In the genomic region with DNA sequence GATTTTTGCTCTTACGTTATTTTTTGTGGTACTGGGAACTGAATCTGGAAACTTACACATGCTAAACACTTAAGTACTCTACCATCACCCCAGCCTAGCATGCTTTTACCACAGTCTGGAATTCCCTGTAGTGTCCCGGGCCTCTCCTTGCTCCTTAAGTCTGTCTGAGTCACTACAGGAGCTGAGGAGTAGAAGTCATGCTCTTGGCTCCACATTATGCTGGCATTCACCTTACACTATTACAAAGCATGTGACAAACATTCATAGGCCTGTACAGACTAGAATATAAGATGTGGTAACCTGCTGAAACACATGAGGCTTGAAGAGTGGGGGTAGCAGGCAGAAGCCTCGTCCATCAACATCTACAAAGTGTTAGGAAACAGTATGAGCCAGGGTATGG, we compare ENCODE assay signal across 17 mouse cellular contexts. TPM values are rescaled to one million over a fixed set of nuclear protein-coding genes. Genes with fewer than 3 reads are reported as not detected.
A peak's percentile ranks its signal among the peaks of the same experiment; 100 is the strongest.
DNase-seq lines count a peak whose midpoint lies in the region; ATAC-seq and TF ChIP-seq lines count a peak whose summit lies in the region.
"Had no signal": no experiment of that assay in that cellular context is flagged by ENCODE, and none has a peak within 500 bp of the region (broad histone marks: within the 10 kb centered on the region; RNA-seq: fewer than 3 reads in every experiment).

No protein-coding gene starts in this region.

- TF ChIP-seq EP300 in lung, postnatal 0 days (IDR thresholded peaks at IDR 0.05): peak; percentile 75
- TF ChIP-seq EP300 in stomach, postnatal 0 days (optimal IDR thresholded peaks at IDR 0.05): no peak

- ATAC-seq in embryonic facial prominence, embryonic 14.5 days (ENCODE audit: low read depth): peak; percentile 49
- peak; percentile 95 for ATAC-seq in lung, postnatal 0 days
- peak; percentile 64 for ATAC-seq in stomach, postnatal 0 days (ENCODE audit: low FRiP score, low TSS enrichment)
- no peak for ATAC-seq in kidney, embryonic 16.5 days (ENCODE audit: low FRiP score, low TSS enrichment)
- ATAC-seq: forebrain, embryonic 14.5 days had no signal

- no peak for TF ChIP-seq POLR2A in lung, adult 2 months (IDR thresholded peaks at IDR 0.05; ENCODE audit: borderline replicate concordance, extremely low read depth, low read depth, low read length)

- 75% methylated on average over 3 of the region's 3 CpGs for WGBS in embryonic facial prominence, embryonic 14.5 days
- 86% methylated on average over 3 of the region's 3 CpGs for WGBS in embryonic facial prominence, embryonic 10.5 days
- WGBS in lung, adult 2 months: 51% methylated on average over 3 of the region's 3 CpGs
- WGBS in lung, postnatal 0 days: 51% methylated on average over 3 of the region's 3 CpGs
- 64% methylated on average over 3 of the region's 3 CpGs for WGBS in stomach, postnatal 0 days
- 79% methylated on average over 3 of the region's 3 CpGs for whole genome bisulfite sequencing in kidney, embryonic 16.5 days

- H3K9ac ChIP-seq in embryonic facial prominence, embryonic 14.5 days (ENCODE audit: low read depth, low read length): no peak overlapping the region
- H3K9ac ChIP-seq in lung, postnatal 0 days (replicated peaks; ENCODE audit: low read depth): no peak overlapping the region
- no peak overlapping the region for H3K9ac ChIP-seq in stomach, postnatal 0 days (ENCODE audit: low read length)
- H3K9ac ChIP-seq in kidney, embryonic 16.5 days (replicated peaks; ENCODE audit: low read length): no peak overlapping the region
- H3K9ac ChIP-seq: embryonic facial prominence, embryonic 12.5 days; liver, embryonic 15.5 days; neural tube, embryonic 12.5 days had no signal

- peaks cover 6% of the 10 kb centered on the region; the same call in 1 of the 2 replicates for H3K36me3 ChIP-seq in embryonic facial prominence, embryonic 14.5 days (ENCODE audit: control insufficient read depth, insufficient read depth, low read length)
- peaks cover 21% of the 10 kb centered on the region for H3K36me3 ChIP-seq in embryonic facial prominence, embryonic 10.5 days (replicated peaks)
- H3K36me3 ChIP-seq in lung, postnatal 0 days (ENCODE audit: insufficient read depth, low read length): no peaks in the 10 kb centered on the region
- H3K36me3 ChIP-seq in stomach, postnatal 0 days (ENCODE audit: control insufficient read depth, insufficient read depth, low read length): no peaks in the 10 kb centered on the region
- no peaks in the 10 kb centered on the region for H3K36me3 ChIP-seq in kidney, embryonic 16.5 days (ENCODE audit: insufficient read depth, low read length)
- H3K36me3 ChIP-seq: embryonic facial prominence, embryonic 12.5 days; liver, embryonic 15.5 days; neural tube, embryonic 12.5 days had no signal

- TF ChIP-seq CTCF in lung, adult 2 months (IDR thresholded peaks at IDR 0.05; ENCODE audit: insufficient read depth, low read length): no peak
- no peak for TF ChIP-seq CTCF in lung, postnatal 0 days (IDR thresholded peaks at IDR 0.05)
- TF ChIP-seq CTCF in stomach, postnatal 0 days (IDR thresholded peaks at IDR 0.05; ENCODE audit: low read depth): no peak

- H3K27ac ChIP-seq in embryonic facial prominence, embryonic 14.5 days (replicated peaks; ENCODE audit: low read depth, low read length): no peak overlapping the region; the same call in 1 of the 2 replicates
- no peak overlapping the region for H3K27ac ChIP-seq in embryonic facial prominence, embryonic 10.5 days (replicated peaks)
- peak overlapping the region; percentile 28 for H3K27ac ChIP-seq in lung, postnatal 0 days (ENCODE audit: low read length)
- peak overlapping the region; percentile 88 for H3K27ac ChIP-seq in stomach, postnatal 0 days (replicated peaks)
- no peak overlapping the region for H3K27ac ChIP-seq in kidney, embryonic 16.5 days (ENCODE audit: low read length)
- H3K27ac ChIP-seq: embryonic facial prominence, embryonic 12.5 days; liver, embryonic 15.5 days; neural tube, embryonic 12.5 days had no signal

- H3K4me2 ChIP-seq in embryonic facial prominence, embryonic 14.5 days (ENCODE audit: low read depth, low read length): no peak overlapping the region
- H3K4me2 ChIP-seq in lung, postnatal 0 days (replicated peaks; ENCODE audit: low read depth, low read length): no peak overlapping the region
- no peak overlapping the region for H3K4me2 ChIP-seq in stomach, postnatal 0 days (replicated peaks; ENCODE audit: low read depth)
- H3K4me2 ChIP-seq in kidney, embryonic 16.5 days (replicated peaks; ENCODE audit: low read depth, low read length): no peak overlapping the region
- H3K4me2 ChIP-seq: embryonic facial prominence, embryonic 12.5 days; liver, embryonic 15.5 days; neural tube, embryonic 12.5 days had no signal

- no peaks in the 10 kb centered on the region for H3K27me3 ChIP-seq in embryonic facial prominence, embryonic 14.5 days (replicated peaks; ENCODE audit: control insufficient read depth, insufficient read depth, low read length)
- no peaks in the 10 kb centered on the region for H3K27me3 ChIP-seq in embryonic facial prominence, embryonic 10.5 days (replicated peaks; ENCODE audit: low read depth, poor library complexity, severe bottlenecking)
- H3K27me3 ChIP-seq in lung, postnatal 0 days (replicated peaks; ENCODE audit: insufficient read depth, low read length): no peaks in the 10 kb centered on the region
- H3K27me3 ChIP-seq in stomach, postnatal 0 days (ENCODE audit: control insufficient read depth, insufficient read depth, low read length): no peaks in the 10 kb centered on the region
- no peaks in the 10 kb centered on the region for H3K27me3 ChIP-seq in kidney, embryonic 16.5 days (ENCODE audit: insufficient read depth, low read length)
- H3K27me3 ChIP-seq: embryonic facial prominence, embryonic 12.5 days; liver, embryonic 15.5 days; megakaryocyte, embryonic 14.5 days; neural tube, embryonic 12.5 days had no signal

- no peak overlapping the region for H3K4me3 ChIP-seq in embryonic facial prominence, embryonic 14.5 days (ENCODE audit: low read depth, low read length)
- no peak overlapping the region for H3K4me3 ChIP-seq in embryonic facial prominence, embryonic 10.5 days
- no peak overlapping the region for H3K4me3 ChIP-seq in lung, adult 2 months (replicated peaks; ENCODE audit: extremely low read depth, low read depth, low read length)
- no peak overlapping the region for H3K4me3 ChIP-seq in lung, postnatal 0 days (ENCODE audit: low read depth, low read length)
- H3K4me3 ChIP-seq in stomach, postnatal 0 days (ENCODE audit: low read depth, low read length): no peak overlapping the region
- no peak overlapping the region for H3K4me3 ChIP-seq in kidney, embryonic 16.5 days (ENCODE audit: low read length)
- H3K4me3 ChIP-seq: embryonic facial prominence, embryonic 12.5 days; liver, embryonic 15.5 days; megakaryocyte, embryonic 14.5 days; neural tube, embryonic 12.5 days had no signal

- no peaks in the 10 kb centered on the region for H3K9me3 ChIP-seq in embryonic facial prominence, embryonic 14.5 days (ENCODE audit: control insufficient read depth, low read length)
- no peaks in the 10 kb centered on the region for H3K9me3 ChIP-seq in embryonic facial prominence, embryonic 10.5 days
- H3K9me3 ChIP-seq in lung, postnatal 0 days (ENCODE audit: low read length): no peaks in the 10 kb centered on the region
- H3K9me3 ChIP-seq in stomach, postnatal 0 days (ENCODE audit: control insufficient read depth, low read length): no peaks in the 10 kb centered on the region
- H3K9me3 ChIP-seq in kidney, embryonic 16.5 days (ENCODE audit: low read length): no peaks in the 10 kb centered on the region
- H3K9me3 ChIP-seq: embryonic facial prominence, embryonic 12.5 days; liver, embryonic 15.5 days; megakaryocyte, embryonic 14.5 days; neural tube, embryonic 12.5 days had no signal

- peaks cover 15% of the 10 kb centered on the region; the same call in 1 of the 2 replicates for H3K4me1 ChIP-seq in embryonic facial prominence, embryonic 14.5 days (ENCODE audit: control insufficient read depth, insufficient read depth, low read length)
- peaks cover 21% of the 10 kb centered on the region for H3K4me1 ChIP-seq in embryonic facial prominence, embryonic 10.5 days
- H3K4me1 ChIP-seq in lung, adult 2 months (ENCODE audit: control insufficient read depth, insufficient read depth, low read length): peaks cover 31% of the 10 kb centered on the region
- H3K4me1 ChIP-seq in lung, postnatal 0 days (ENCODE audit: insufficient read depth, low read depth, low read length): peaks cover 24% of the 10 kb centered on the region; the same call in 1 of the 2 replicates
- peaks cover 6% of the 10 kb centered on the region; the same call in 1 of the 2 replicates for H3K4me1 ChIP-seq in stomach, postnatal 0 days (replicated peaks; ENCODE audit: control insufficient read depth, insufficient read depth)
- peaks cover 19% of the 10 kb centered on the region for H3K4me1 ChIP-seq in kidney, embryonic 16.5 days (ENCODE audit: insufficient read depth, low read length)

- peak; percentile 54 for DNase-seq in embryonic facial prominence, embryonic 14.5 days (ENCODE audit: low spot score)
- no peak for DNase-seq in embryonic facial prominence, embryonic 10.5 days (ENCODE audit: low spot score)
- peak; percentile 53 to 56 for DNase-seq in lung, adult 18-20 months
- DNase-seq in lung, adult 2 months: no peak
- DNase-seq in lung, postnatal 0 days (ENCODE audit: low spot score): peak; percentile 90
- no peak for DNase-seq in stomach, postnatal 0 days (ENCODE audit: low spot score)
- DNase-seq in retina, postnatal 1 day: no peak
- DNase-seq: cerebellum, postnatal 36 days; kidney, postnatal 14 days; right cerebral cortex, postnatal 4 days; thymus, postnatal 36 days had no signal

RNA-seq across cellular contexts. Expression of a gene that starts 19.4 kb away (rescaled TPM):
- polyA plus RNA-seq in embryonic facial prominence, embryonic 14.5 days (2014; fragmentation: Nextera tagmentation; extraction: Ambion mirVana): 53.5 and 55.0 TPM in 2 replicates
- 41.2 and 49.2 TPM in 2 replicates for polyA plus RNA-seq in embryonic facial prominence, embryonic 10.5 days (2016; fragmentation: Nextera tagmentation; extraction: Ambion mirVana)
- 48.7 and 67.5 TPM in 2 replicates for polyA plus RNA-seq in lung, adult 2 months (2012; rRNA removed)
- polyA plus RNA-seq in lung, postnatal 0 days (2015; fragmentation: Nextera tagmentation; extraction: Ambion mirVana): 46.5 and 60.1 TPM in 2 replicates
- 35.0 and 35.8 TPM in 2 replicates for polyA plus RNA-seq in stomach, postnatal 0 days (2015; fragmentation: Nextera tagmentation; extraction: Ambion mirVana)
- 25.6 and 30.4 TPM in 2 replicates for polyA plus RNA-seq in kidney, embryonic 16.5 days (2015; fragmentation: Nextera tagmentation; extraction: Ambion mirVana)

RNA-seq across cellular contexts. Expression of a gene that starts 40.0 kb away (rescaled TPM):
- polyA plus RNA-seq in embryonic facial prominence, embryonic 14.5 days (2014; fragmentation: Nextera tagmentation; extraction: Ambion mirVana): 36.5 and 41.2 TPM in 2 replicates
- polyA plus RNA-seq in embryonic facial prominence, embryonic 10.5 days (2016; fragmentation: Nextera tagmentation; extraction: Ambion mirVana): 51.3 and 54.5 TPM in 2 replicates
- 71.1 and 85.5 TPM in 2 replicates for polyA plus RNA-seq in lung, adult 2 months (2012; rRNA removed)
- 22.7 and 27.3 TPM in 2 replicates for polyA plus RNA-seq in lung, postnatal 0 days (2015; fragmentation: Nextera tagmentation; extraction: Ambion mirVana)
- 29.6 and 32.0 TPM in 2 replicates for polyA plus RNA-seq in stomach, postnatal 0 days (2015; fragmentation: Nextera tagmentation; extraction: Ambion mirVana)
- 56.6 and 59.1 TPM in 2 replicates for polyA plus RNA-seq in kidney, embryonic 16.5 days (2015; fragmentation: Nextera tagmentation; extraction: Ambion mirVana)

Comparison
In these comparisons a context has a peak if more than half of its experiments do, and no peak if none do; other contexts are left out.
1. DNase-seq: peak in embryonic facial prominence, embryonic 14.5 days (single experiment), lung, adult 18-20 months (2 of 2) and lung, postnatal 0 days (single experiment); none in embryonic facial prominence, embryonic 10.5 days (single experiment), lung, adult 2 months (single experiment), stomach, postnatal 0 days (single experiment) and retina, postnatal 1 day (single experiment).
2. H3K27ac ChIP-seq: peak in lung, postnatal 0 days (single experiment) and stomach, postnatal 0 days (single experiment); none in embryonic facial prominence, embryonic 14.5 days (single experiment), embryonic facial prominence, embryonic 10.5 days (single experiment) and kidney, embryonic 16.5 days (single experiment).